10 mouse cellular contexts compared by ENCODE assay signal in the genomic region with DNA sequence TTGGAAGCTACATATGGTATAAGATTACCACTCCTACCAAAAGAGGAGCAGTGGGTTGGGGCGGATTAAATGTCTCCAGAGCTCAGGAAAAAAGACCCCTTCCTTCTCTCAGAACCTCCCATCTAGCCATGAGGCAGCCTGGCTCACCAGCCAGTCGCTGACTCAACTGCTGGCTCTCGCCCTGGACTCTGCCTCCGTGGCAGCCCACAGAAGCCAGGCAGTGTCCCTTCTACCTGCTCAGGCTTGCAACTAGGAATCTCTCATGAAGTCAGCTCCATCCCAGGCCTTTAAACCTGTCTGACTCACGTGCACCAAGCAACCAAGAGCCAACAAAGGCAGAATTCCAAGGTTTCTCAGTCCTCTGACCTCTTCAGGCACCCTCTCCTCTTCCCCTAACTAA.
DNase-seq lines count a peak whose midpoint lies in the region; ATAC-seq lines count a peak whose summit lies in the region.
"Had no signal": no experiment of that assay in that cellular context is flagged by ENCODE, and none has a peak within 500 bp of the region (broad histone marks: within the 10 kb centered on the region; RNA-seq: fewer than 3 reads in every experiment).

No protein-coding gene starts in this region.

- no peaks in the 10 kb centered on the region for H3K9me3 ChIP-seq in heart, embryonic 16.5 days (replicated peaks; ENCODE audit: control insufficient read depth, low read length)
- H3K9me3 ChIP-seq in liver, embryonic 12.5 days (replicated peaks), result no peaks in the 10 kb centered on the region

- no peak for ATAC-seq in heart, embryonic 16.5 days (replicated peaks; ENCODE audit: extremely low read depth, insufficient read depth, low FRiP score)
- no peak for ATAC-seq in liver, embryonic 12.5 days

- intact Hi-C loops in heart, postnatal 36 days (cut with DNase I), result loop anchor here (5.0 kb wide), 1 partner anchor 81 kb away; no protein-coding TSS in a partner anchor

- H3K4me2 ChIP-seq in heart, embryonic 16.5 days (ENCODE audit: low read depth, low read length), result no peak overlapping the region
- H3K4me2 ChIP-seq in liver, embryonic 12.5 days, result no peak overlapping the region
- H3K4me2 ChIP-seq: liver, embryonic 11.5 days had no signal

- no peak overlapping the region; the same call in 1 of the 2 replicates for H3K9ac ChIP-seq in heart, embryonic 16.5 days (ENCODE audit: low read length)
- no peak overlapping the region for H3K9ac ChIP-seq in liver, embryonic 12.5 days

- no peak for DNase-seq in heart, postnatal 36 days
- peak; percentile 57 to 71 for DNase-seq in urinary bladder, postnatal 36 days (ENCODE audit: low spot score in 2 of 2)
- no peak for DNase-seq in urinary bladder, postnatal 10 days (ENCODE audit: low spot score)
- DNase-seq in cerebellum, postnatal 36 days, result peak; percentile 65
- DNase-seq in retina, postnatal 1 day, result no peak
- DNase-seq: embryo, embryonic 11 days had no signal

- H3K36me3 ChIP-seq in heart, embryonic 16.5 days (ENCODE audit: control insufficient read depth, insufficient read depth), result no peaks in the 10 kb centered on the region
- H3K36me3 ChIP-seq in liver, embryonic 12.5 days, result no peaks in the 10 kb centered on the region

- no peaks in the 10 kb centered on the region for H3K27me3 ChIP-seq in heart, embryonic 16.5 days (ENCODE audit: control insufficient read depth, insufficient read depth, low read length)
- no peaks in the 10 kb centered on the region for H3K27me3 ChIP-seq in liver, embryonic 12.5 days (replicated peaks)

- peak overlapping the region; percentile 52 for H3K27ac ChIP-seq in heart, embryonic 16.5 days (ENCODE audit: low read length)
- no peak overlapping the region for H3K27ac ChIP-seq in liver, embryonic 12.5 days
- H3K27ac ChIP-seq: macrophage had no signal

- 63% methylated on average over 5 of the region's 5 CpGs for WGBS in heart, embryonic 16.5 days
- 45% methylated on average over 5 of the region's 5 CpGs for WGBS in liver, embryonic 12.5 days (ENCODE audit: insufficient replicate concordance)

- H3K4me1 ChIP-seq in heart, embryonic 16.5 days (ENCODE audit: control insufficient read depth, insufficient read depth, low read length), result peaks cover 32% of the 10 kb centered on the region
- no peaks in the 10 kb centered on the region for H3K4me1 ChIP-seq in liver, embryonic 12.5 days

- H3K4me3 ChIP-seq in heart, embryonic 16.5 days (ENCODE audit: low read length), result no peak overlapping the region
- no peak overlapping the region for H3K4me3 ChIP-seq in liver, embryonic 12.5 days

Comparison
In these comparisons a context has a peak if more than half of its experiments do, and no peak if none do; other contexts are left out.
1. DNase-seq: peak in urinary bladder, postnatal 36 days (2 of 2) and cerebellum, postnatal 36 days (2 of 2); none in heart, postnatal 36 days (0 of 2), urinary bladder, postnatal 10 days (single experiment) and retina, postnatal 1 day (single experiment).